Mouse (Mus musculus) C2C12 (cell line): ENCODE results near the gene Jagn1.

Experiments
- CTCF ChIP-seq: IDR thresholded peaks from one replicate; pipeline ENCODE4 v1.5.1; 2011; ENCODE audit not compliant: control insufficient read depth, insufficient read depth, insufficient read length
- MAX ChIP-seq: IDR thresholded peaks from one replicate; pipeline ENCODE4 v1.6.1; 2011; ENCODE audit warnings: mild to moderate bottlenecking, control low read depth
- MYOD1 ChIP-seq: IDR thresholded peaks from one replicate; pipeline ENCODE4 v1.6.1; 2011; ENCODE audit warnings: low read depth; ENCODE audit not compliant: control insufficient read depth, insufficient read length

GRCm38 (mm10) chr6:113489410-113489809 lies 47.0 kb downstream of the Jagn1 start:
- TF ChIP-seq CTCF (no peak), MAX (no peak), MYOD1 (no peak)
